Mouse (Mus musculus): ENCODE measurements at regions not wholly inside any gene's neighbourhood (a gene's known extent, or its start where the extent isn't known, plus 50 kb on each side); places are given as distances from the start of the nearest gene placed in this dataset.

DNA sequence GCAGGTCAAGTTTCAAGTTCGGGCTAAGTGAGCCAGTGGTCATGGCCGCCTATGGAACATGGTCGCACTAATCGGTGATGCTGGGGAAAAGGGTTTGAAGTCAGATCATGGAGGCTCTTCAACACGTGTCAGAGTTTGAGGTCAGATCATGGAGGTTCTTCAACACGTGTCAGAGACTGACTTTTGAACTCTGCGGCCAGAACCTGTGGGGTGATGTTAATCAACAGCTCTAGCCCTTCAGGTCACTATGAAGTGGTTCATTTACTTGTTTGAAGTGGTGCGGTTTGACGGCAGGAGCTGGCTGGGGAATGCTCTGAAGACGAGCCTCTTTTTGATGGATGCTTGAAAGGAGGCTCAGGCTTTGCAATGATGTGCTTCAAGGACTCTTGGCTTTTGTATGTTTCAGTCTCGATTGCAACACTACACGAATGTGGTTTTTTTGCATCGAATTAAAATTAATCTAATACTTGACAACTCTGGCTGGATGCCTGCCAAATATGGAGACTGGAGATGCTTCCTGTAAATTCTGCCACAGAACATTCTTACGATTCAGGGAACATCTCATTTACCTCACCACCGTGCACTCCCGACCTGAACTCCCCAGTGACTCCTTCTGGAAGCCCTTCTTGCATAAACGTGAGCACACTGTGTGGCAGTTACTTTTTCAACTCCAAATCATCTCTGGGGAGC, 87.9 kb upstream of the 4930535I16Rik start:
- DNase-seq (ENCODE audit: low read depth in 1 of 2, low spot score in 2 of 2): no peak

DNA sequence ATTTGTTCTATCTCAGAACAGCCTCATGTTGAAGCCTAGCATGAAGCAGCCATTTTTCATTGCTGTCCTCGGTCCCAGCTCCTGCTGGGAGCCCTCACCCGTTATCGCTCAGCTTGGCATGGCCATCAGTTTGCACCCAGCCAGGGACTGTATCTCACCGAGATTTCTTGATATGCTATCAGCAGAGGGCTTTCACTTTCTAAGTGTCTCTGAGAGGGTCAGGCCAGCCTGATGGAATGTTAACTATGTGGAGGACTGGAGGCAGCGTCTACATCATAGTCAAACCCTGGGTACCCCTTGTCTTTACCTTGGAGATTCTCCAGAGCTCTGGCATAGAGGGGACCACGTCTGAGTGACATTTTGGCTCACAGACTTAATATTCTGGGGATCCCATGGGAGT, 84.9 kb upstream of the 4930535I16Rik start:
- DNase-seq (ENCODE audit: low read depth in 1 of 2, low spot score in 2 of 2): no peak

DNA sequence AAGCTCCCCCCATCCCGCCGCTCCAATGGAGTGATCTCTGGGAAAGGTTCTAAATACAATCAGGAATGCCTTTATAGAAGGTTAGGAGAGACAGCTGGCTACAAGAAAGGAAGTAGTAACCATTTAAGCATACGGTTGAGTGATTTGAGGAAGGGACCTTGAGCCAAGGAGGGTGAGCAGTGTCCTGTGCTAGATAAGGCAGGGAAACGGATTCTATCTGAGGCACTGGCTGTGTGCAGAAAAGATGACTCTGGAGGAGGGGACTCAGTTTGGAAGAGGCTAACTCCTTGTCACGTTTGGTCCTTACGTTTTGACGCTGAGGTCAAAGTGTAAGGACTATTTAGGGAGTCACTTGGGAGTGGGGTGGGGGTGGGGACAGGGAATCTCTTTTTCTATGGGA, 84.3 kb upstream of the 4930535I16Rik start:
- DNase-seq (ENCODE audit: low read depth in 1 of 2, low spot score in 2 of 2): no peak

DNA sequence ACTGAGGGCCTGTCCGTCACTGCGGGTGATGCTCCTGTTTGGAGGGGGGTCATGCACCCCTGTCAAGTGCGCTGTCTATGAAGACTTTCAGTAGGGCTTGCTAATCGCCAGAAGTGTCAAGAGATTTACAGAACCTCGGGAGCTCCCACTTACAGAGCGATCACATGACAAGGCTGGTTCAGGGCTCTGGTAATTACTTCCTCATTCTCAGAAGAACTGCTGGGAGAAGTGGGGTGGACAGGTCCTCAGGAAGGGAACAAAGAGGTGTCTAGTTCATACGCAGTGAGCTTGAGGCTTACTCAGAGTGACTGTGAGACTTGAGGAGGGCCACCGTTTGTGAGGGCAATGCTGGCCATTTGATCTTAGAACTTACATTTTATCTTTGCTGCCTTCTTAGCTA, 78.0 kb upstream of the 4930535I16Rik start:
- DNase-seq (ENCODE audit: low read depth in 1 of 2, low spot score in 2 of 2): peak in 1 of 2 experiments; percentile 0

DNA sequence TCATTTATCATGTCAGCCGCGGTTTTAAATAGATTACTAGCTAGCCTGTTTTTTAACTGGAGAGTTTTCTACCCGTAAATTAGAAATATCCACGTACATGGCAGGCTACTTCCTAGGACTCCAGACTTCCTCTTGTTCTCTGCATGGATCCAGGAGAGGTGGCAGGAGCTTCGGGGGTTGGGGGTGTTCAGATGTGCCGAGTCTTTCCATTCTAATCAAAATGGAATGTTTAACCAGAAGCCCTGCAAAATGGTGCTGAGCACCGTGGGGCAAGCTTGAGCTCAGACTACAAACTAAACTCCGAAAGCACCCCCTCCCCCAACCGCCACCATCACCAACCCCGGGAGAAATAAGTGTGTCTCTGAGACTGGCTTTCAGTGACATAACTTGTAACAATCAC, 73.4 kb upstream of the 4930535I16Rik start:
- DNase-seq (ENCODE audit: low read depth in 1 of 2, low spot score in 2 of 2): no peak

DNA sequence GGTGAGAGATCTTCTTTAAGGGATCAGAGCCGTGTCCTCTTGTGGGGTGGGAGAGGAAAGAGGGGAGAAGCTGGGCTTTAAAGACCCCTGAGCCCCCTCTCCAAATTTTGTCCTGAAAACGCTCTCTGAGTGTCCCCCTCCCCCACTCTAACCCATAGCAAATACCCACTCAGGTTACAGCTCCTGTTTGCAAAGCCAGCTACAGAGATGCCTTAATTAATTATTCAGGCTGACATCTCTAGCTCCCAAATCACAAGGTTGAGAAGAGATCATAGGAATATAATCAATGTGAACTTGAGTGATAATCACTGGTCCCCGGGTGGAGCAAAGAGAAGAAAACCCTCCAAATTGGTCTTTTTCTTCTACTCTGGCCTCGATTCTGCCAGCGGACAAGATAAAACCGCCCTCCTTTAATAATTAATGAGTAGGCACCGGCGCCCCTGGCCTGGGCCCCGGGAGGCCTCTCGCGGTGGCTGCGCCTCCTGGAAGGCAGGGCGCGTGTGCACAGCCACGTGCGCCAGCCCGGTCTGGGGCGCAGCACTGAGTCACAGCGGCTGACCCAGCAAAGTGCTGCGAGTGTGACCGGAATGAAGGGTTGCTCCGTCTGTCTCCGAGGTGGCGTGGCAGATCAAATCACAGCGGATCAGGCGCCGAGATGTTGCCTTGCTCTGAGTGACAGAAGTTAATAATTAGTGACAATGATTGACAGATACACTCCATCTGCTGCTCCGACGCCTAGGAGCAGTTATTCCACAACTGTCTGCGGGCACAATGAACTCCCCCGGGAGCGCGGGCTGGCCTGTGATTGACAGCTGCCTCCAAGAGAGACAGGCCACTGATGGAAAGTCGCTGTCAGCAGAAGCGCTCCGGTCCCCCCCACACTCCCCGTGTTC, 72.7 kb upstream of the 4930535I16Rik start:
- no peak for DNase-seq (ENCODE audit: low read depth in 1 of 2, low spot score in 2 of 2)

All from monocyte, adult 2 months (primary cell).